Mouse (Mus musculus) R1 (cell line): ENCODE data around the gene Astn2.

ENCODE experiments used
- DNase-seq: peaks from one replicate; pipeline ENCODE4 v3.0.0-alpha.2; 2018; ENCODE audit warnings: low read depth, low spot score

Gene Astn2

DNA sequence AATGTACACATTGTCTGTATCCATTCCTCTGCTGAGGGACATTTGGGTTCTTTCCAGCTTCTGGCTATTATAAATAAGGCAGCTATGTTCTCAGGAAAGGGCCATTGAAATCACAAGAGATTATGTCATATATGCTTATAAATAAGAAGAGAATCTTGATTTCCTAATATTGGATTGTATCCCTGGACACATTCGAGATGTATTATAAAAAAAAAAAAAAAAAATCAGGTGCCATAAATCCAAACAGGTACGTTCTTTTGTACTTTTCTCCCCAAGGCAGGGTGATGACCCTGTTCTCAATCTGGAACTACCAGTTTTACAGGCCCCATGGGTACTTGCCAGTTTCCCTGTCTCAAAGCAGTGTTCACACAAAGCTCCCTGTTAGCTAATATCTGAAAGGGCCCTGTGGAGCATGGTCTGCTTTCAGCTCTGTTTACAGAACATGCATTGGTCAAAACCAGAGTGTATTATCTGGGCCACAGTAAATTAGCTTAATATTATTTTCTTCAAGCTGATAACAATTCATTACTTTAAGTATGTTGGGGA lies 530.1 kb downstream of the Astn2 start:
- no peak for DNase-seq

DNA sequence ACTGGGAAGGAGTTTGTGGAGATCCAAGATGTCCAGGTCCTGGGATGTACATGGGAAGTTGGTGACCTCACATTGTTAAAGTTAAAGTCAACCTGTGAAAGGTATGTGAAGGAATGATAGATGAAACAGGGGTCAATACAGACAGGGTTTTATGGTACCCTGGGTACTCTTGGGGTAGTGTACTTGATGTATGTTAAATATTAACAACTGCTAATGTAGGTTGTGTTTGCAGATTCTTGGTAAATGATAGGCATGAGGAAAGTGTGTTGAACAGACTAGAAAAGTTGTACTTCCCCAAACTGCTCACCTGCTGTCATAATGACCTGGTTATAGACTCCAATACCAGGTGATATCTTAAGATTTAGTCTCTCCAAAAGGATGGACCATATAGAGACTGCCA lies 539.9 kb downstream of the Astn2 start:
- no peak for DNase-seq

DNA sequence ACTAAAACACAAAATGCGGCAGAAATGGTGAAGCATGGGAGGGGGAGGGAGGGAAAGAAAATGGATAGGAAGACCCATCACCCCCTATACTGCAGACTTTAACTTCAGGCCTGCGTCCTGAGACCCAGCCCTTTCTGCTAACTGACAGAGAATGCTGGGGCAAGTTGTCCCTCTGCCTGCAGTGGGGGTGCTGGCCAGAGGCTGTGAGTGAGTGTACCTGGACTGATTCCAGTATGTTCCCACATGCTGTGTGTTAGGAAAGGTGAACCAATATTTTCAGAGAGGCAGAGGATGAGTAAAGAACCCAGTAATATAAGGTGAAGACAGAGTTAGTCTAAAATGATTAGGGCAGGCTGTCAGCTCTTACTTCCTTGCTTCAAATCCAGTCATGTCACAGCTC lies 561.2 kb downstream of the Astn2 start:
- DNase-seq = no peak

DNA sequence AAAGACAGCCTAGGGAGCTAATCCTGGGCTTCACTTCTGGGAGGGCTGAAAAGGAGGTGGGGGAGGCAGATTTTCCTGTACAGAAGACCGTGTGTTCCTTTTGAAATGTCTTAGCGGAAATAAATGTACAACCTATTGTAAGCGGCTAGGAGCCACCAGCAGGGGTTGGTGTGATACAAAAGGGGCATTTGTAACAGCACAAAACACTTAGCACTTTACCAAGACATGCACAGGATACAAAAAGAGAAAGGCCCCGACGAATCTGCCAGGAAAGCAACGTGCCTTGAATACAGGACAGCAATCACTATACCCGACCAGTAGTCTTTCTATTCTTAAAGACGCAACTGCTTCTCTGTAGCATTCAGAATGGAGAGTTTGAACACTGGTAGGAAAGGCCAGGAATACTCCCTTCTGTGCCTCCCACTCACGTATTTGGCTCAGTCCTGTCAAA lies 564.8 kb downstream of the Astn2 start:
- peak; percentile 87 for DNase-seq

DNA sequence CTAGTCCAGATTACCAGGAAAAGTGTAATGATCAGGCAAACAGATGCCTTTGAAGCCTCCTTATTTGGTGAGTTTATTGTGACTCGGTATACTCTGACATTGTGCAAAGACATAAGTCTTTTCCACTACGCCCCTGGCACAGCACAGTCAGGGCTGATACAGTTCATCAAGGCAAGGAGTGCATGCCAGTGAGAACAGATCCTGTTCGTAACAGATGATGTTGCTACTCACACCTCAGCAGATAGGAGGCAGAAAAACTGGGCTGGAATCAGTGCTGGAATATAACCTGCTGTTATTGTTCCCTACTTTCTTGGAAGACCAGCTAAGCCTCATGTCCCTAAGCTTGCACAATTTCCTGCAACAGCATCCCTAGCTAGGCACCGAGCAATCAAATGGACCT lies 565.6 kb downstream of the Astn2 start:
- DNase-seq = no peak

DNA sequence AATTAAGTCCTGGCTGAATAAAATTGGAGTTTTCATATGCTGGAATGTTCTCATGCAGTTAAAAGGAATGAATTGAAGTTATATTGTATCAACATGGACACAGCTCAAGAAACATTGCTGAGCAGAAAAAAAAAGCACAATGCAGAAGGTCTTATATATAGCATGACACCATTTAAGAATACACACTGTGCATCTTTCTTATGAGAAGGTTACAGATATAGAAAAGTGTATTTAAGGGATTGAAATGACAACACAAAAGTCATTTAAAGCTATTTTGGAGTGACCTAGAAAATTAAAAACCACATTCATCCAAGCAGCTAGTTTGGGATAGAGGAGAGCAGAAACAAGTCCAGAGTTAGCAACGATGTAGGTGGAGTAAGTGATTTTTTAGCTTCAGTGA lies 571.4 kb downstream of the Astn2 start:
- no peak for DNase-seq

DNA sequence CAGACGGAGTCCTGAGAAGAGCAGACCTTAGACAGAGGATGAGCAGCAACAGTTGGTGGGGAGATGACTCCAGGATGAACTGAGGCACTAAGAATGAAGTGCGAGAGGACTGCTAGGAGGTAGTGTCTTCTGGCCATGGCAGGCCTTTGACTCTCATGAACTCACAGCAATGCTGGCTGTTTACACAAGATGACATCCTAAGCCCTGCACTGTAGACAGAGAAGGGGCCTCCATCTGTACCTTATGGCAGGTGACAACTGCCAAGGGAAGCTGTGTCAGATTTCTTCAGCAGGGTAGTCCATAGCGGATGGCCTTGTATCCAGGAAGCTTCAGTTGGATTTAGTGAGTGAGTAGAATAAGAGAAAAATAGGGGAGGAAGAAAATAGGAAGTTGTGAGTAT lies 572.5 kb downstream of the Astn2 start:
- DNase-seq = no peak

DNA sequence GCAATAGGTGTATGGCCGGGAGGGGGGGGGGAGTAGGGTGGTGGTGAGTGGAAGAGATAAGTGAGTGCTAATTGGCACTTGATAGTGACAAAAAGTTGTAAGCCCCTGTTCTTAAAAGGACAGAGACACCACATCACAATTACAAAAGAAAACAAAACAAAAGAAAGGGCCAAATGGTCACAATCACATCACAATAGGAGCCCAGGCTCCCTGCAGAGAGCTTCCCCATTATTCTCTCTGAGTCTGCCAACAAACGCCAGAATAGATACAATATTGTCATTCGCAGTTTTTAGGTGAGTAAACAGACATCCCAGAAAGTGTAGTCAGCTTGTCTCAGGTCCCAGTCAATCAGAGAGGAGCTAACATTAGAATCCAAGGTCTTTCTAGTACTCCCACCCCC lies 573.9 kb downstream of the Astn2 start:
- peak; percentile 86 for DNase-seq

DNA sequence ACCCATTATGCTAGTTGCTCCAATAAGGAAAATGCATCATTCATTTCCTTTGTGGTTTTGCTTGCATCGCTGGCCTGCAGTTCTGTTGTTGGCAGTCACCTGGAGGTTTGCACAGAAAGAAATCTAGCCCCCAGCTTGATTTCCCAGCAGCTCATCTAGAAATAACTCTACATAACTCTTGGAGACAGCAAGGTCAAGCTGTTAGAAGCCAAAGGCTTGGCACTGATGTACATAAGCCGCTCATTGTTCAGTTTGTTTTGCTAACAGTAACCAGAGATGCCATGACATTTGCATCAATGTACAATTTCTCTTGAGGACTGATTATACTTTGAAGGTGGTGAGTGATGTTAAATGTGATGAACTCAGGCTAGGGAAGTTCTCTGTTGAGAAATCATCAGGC lies 583.3 kb downstream of the Astn2 start:
- DNase-seq = no peak

DNA sequence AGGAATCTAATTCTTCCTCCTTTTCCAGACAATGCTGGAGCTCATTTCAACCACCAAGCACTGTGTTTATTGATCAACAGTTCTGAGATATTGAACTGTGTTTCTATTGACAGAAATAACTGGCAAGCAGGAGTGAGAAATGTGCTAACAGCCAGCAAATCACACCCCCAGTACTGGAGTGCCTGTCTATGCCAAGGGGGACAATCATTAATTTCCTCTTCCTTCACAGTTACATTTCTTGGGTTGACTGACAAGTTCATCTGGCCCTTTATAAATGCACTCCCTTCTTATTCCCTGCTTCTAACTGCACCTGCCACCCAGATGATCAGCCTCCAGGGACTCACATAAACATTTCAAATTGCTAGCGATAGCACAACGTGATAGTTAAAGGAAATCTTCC lies 584.2 kb downstream of the Astn2 start:
- DNase-seq = no peak

DNA sequence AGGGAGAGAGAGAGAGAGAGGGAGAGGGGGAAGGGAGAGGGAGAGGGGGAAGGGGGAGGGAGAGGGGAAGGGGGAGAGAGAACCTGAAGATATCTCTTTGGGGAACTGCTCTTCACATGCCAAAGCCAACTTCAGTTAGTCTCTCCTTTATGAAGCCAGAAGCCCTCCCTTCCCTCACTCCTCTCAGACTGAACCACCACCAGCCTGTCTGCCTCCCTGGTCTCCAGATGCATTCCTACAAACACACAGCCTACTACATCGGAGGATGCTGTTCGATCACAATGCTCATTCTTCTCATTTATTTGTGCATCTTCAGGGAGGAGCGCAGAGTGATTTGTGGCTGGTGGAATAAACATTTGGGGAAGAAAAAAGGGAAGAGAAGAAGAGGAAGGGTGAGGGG lies 584.6 kb downstream of the Astn2 start:
- no peak for DNase-seq

DNA sequence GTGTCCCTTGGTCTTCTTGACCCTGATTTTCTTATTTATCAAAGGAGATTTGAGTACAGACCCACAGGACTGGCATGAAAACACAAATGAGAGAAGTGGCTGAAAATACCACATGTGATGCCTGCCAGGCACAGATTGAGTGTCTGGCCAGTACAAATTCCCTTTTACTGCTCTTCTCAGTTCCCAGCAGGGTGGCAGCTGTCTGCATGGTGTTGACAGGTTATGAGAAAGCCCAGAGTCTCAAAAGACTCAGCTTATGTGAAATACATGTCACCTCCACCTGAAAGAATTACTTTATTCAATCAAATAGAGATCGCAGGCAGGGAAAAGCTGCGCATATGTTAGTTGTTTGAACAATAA lies 590.3 kb downstream of the Astn2 start:
- no peak for DNase-seq

DNA sequence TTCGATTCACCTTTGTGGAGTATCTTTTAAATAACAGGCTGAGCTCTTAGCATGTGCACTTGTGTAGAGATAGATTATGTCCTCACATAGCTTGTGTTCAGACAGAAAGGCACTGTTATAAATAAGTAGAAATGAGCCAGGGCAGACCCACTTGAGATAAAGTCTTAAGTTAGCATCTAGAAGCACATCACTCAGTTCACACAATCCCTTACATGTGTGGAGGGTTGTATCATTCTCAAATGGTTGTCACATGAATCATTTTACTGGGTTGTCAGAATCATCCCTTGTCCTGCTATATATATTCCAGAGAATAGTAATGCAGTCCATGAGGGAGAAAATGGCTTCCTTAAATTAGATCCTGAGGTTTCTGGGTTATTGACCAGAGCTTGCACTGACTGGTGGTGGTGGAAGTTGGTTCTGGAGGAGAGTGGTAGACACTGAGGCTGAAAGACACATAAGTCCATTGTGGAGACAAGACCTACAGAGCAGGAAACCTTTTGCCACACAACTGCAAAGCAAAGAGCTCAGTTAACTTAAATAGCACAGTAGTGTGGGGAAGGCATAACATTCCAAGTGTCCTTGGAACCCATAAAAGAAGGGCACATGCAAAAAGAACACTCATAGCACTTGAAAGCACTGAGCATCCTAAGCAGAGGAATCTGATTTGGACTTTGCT lies 590.8 kb downstream of the Astn2 start:
- no peak for DNase-seq

DNA sequence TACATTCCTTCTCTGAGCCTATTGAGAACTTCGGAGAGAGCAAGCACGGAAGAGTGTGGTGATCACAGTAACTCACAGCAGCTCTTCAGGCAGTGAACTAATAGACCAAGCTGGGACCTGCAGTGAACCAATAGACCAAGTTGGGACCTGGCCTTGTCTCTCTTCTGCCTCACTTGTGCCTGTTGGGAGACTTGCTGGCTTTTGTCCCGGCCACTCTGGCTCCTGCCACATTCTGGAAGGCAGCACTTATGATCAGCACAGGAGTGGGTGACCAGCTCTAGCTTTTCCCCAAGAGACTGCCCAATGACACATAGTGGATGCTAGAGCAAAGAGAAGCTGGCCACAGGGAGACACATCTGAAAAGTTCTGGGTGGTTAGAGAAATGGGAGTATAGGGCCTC lies 597.1 kb downstream of the Astn2 start:
- DNase-seq = no peak

DNA sequence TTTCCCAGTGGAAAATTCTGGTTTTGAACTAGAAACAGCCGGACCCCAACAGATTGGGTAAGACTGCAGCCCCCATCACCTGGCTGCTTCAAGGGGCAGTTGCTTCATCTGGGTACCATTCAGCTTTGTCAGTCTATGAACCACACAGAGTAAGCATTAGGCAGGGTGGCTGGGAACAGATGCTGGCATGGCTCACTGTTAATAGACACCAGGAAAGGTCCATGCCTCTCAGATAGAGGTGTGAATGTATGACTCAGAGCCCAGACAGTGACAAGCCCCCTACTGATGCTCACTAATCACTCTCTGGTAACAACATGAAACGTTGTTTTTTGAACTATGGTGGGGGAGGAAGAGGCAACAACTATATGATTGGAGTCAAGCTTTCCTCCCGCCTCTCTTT lies 603.2 kb downstream of the Astn2 start:
- DNase-seq = no peak

DNA sequence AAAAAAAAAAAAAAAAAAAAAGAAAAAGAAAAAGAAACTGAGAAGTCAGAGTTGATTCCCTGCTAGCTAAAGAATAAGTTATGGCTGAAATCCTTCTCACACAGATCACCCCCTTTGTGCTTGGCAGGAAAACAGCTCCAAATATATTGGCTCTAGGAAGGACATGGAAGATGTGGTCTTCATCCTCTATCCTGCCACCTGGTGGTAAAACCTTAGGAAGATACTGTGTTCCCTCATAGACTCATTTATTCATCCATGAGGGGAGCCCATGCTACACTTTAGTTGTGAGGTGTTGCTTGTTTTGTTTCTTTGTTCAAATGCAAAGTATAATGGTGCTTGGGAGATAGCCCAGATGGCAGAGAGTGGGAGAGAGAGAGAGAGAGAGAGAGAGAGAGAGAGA lies 613.4 kb downstream of the Astn2 start:
- peak; percentile 37 for DNase-seq

DNA sequence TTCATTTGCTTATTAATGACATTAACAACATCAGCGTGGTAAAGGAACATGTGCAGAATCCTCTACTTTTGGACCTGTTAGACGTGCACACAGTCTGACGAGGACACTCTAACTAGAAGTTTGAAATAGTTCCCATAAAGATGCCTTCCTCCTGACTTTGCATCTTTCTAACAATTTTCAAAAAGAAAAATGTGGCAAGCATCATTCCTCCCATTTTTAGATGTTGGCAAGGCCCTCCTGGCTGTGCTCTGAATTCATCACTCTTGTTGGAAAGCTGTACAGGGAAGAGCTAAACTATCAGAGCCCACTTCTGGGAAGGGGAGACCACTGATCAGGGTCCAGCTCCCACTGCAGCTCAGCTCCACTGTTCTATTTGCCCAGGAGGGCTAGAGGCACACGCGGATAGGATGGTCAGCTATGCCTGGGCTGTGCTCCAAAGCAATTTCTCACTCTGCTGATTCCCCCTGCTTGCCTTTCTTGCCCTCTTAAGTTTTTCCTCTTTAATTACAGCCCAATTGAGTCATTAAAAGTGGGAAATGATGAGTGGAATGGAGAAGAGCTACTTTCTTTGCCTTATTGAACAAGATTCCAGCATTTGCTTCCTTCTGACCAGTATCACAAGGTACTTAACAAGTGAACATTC lies 630.9 kb downstream of the Astn2 start:
- no peak for DNase-seq

DNA sequence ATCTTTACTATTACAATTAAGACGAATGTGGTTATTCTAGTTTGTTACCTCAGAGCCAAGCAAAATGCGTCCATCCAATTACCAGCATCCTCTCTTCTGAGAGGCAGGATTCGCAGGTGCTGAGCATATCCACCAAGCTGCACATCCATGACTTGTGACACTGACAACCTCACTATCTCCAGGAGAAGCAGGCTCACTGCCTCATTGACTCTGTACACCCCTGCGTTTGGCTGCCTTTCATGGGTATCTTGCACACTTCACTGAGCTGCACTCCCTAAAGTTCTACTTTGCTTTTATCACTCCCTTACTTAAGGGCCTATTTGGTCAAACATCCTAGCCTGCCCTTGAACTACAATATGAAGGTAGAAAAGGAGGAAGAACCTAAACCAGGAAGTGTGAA lies 633.5 kb downstream of the Astn2 start:
- no peak for DNase-seq

DNA sequence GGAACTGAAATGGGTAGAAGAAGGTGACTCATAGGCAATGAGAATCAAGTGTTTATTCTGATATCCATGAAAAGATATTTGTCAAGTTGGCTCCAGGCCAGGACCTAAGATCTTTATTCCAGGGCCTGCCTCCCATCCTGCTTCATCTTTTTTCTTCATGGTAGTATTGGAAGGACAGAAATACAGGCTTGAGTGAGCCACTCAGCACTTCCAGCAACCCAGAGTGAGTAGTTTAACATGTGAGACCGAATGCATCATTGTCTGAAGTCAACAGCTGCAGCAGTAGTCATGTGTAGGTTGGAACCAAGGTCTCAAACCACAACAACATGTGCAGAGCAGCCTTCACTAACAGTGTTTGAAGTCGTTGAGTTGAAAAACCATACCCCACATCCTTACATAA lies 636.5 kb downstream of the Astn2 start:
- no peak for DNase-seq

DNA sequence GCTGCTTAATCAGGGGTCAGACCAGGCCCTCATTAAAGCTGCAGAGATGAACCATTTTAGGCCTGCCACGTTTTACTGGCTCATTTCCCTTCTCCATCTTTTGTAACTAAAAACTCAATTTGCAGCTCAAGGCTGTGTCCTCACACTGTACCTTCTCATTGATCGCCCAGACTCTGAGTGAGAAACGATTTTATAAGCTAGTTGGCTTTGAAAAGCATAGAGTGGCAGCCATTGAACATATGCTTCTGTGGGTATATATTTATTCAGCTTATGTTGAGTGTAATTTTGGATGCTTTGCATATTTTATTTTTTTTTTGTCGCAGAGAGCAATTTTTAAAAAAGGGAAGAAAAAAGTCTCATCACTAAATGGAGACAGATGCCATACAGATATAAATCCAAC lies 637.0 kb downstream of the Astn2 start:
- DNase-seq = no peak

DNA sequence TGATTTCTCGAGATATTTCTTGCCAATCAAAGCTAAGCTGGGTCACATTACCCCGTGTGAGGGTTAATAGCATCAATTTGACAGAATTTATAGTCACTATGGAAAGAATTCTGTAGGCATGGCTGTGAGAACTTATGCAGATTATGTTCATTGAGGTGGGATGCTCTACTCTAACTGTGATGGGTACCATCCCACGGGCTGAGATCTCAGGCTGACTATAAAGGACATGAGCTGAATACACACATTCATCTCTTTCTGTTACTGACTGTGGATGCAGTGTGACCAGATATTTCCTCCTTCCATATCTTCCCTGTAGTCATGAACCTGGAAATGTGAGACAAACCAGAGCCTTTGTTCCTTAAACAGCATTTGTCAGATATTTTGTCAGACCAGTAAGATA lies 639.1 kb downstream of the Astn2 start:
- DNase-seq = no peak

DNA sequence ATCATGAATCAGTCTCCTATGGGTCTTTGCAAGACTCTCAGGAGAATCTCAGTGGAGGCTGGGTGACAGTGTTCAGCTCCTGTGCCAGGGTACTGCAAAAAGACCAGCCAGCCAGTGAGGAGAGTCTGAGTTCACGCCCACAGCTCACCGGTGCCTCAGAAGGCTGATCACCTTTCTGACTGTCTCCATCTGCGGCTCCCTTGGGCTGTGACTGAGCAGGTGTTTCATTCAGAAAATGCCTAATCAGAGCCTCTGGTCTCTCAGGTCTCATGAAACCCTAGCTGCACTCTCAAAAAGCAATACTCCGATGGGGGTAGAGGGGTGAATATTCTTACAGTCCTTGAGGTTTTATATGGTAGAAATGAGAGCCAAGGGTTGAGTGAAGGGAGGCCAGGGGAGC lies 640.1 kb downstream of the Astn2 start:
- no peak for DNase-seq

DNA sequence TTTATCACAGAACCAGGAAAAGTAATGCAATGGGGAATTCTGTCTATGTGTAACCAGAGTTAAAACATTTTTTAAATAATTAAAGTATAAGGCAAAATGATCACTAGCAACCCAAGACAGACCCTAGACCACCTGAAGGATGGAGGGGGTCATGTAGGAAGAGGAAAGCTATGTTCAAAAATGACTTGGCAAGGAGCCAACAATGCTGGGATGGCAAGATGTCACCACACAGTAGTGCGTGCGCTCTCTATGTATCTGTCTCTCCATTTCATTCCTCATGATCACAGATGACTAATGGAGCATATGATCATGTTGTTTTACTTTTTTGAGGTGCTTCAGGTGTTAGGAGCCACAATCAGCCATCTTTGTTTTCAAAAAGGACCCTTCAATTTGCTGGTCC lies 640.6 kb downstream of the Astn2 start:
- DNase-seq = no peak

DNA sequence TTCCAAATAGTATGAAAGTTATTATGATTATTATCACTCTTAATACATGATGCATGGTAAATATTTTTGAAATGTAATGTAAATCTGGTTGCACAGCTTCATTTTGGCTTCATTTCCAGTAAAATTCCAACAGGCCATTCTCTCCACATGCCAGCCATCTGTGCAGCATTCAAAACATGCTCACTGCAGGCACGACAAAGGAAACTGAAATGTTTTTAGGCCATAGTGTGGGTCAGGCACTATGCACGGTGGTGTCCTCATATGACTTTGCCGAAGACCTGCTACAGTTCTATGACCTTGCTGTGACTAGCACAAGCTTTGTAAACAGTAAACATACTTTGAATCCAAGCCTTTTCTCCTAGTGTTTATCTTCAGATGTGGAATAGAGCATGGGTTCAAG lies 642.3 kb downstream of the Astn2 start:
- DNase-seq = no peak
